Mouse (Mus musculus) mouse embryonic stem cell (cell line): ENCODE results near the gene Rab37.

Experiments
- in situ Hi-C, 2 experiments: fragments of 300-500 bp; cut with MboI; formaldehyde crosslinking; loops; 1 replicate in 1 of 2; 3 replicates in 1 of 2; pipeline ENCODE4 v1.14.3; 2019 to 2020; ENCODE audit warnings: low sequenced_read_pairs in 2 of 2, low pct_unique_long_range_greater_than_20kb in 1 of 2, mixed read lengths in 1 of 2; ENCODE audit not compliant: unreplicated experiment in 1 of 2

The Rab37 gene

GRCm38 (mm10) chr11:115177559-115178195 lies 86.4 kb downstream of the Rab37 start:
- in situ Hi-C loops, result no loop called here

DNA sequence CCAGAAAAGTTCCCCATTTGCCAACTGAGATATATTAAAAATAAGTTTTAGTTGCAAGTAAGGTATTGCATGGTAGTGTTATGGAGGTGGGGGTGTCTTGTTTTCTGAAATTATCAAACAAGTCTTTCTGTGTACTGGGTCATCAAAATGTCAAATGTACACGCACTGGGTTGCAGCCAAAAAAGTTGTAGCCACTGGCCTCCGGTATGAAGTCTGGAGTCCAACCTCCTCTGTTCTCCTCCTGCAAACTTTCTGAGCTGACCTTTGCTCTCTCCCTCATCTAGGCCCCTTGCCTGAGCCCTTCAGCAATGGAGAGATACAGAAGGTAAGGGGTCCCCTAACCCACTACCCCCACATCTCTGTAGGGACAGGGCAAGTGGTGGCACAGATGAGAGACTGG lies 87.5 kb downstream of the Rab37 start:
- in situ Hi-C loops, result no loop called here

DNA sequence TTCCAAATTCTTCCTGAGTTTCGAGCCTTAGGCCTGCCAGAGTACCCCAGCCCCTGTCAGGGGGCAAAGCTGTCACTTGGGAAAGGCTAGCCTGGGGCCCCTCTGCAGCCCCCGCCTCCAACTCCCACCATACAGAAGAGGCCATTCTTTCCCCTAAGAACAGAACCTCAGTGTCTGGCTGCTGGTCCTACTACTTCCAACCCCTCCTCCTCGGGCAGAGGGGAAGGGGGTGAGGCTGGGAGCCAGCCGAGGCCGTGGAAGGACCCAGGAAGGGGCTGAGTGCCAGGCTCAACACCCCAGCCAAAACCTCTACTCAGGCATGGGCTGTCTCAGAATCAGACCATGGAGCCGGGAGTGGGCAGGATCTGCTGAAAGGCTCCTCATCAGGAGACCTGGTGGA lies 88.0 kb downstream of the Rab37 start:
- in situ Hi-C loops, result no loop called here

- in situ Hi-C loops, result no loop called here
These were observed 88.7 kb downstream of the Rab37 start for GRCm38 (mm10) chr11:115179881-115180280.

DNA sequence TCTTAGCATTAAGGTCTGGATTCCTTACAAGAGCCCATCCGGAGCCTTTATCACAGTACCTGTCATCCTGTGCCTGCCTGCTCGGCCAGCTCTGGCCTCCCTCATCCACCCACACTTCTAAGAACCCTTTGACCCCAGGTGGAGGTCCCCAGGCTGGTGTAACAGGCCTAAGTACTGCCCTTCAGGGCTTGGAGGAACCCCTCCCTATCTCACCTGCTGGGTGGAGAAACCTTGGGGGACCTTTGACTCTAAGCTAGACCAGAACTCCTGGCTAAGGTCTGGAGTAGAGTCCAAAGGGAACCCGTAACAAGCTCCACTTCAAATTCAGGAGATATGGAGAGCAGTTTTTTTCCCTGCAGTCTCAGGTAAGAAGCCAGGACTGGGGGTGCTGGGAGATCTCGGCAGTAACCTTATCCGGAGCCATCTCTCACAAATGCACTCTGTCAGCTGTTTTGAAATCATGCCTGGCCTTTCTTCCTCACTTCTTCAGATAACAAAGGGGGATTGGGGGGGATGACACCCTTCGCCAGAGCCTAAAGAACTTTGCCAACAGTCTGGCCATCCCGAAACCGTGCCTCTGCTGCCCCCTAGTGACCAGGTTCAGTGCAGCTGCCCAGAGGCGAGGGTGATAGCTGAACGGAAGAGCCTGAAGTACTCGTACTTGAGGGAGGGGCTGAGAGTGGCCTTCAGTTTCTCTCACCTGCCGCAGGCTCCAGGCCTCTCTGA lies 90.8 kb downstream of the Rab37 start:
- in situ Hi-C loops, result no loop called here

DNA sequence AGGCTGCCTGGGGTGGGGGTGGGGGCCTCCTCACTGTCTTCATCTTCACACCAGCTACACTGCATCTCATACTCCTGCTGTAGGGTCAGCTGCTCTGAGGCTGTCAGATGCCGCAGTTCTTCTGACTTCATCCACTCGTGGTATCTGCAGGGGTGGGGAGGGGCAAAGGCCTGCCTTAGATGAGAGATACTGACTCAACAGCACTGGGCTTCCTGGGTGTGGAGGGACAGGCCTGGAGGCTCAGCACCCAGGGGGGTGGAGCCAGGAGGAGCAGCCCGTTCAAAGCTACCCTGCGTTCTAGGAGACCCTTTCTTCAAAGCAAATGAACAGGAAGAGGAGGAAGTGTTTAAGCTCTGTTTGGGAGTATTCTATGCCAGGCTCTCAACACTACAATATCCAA lies 93.7 kb downstream of the Rab37 start:
- in situ Hi-C loops, result no loop called here

DNA sequence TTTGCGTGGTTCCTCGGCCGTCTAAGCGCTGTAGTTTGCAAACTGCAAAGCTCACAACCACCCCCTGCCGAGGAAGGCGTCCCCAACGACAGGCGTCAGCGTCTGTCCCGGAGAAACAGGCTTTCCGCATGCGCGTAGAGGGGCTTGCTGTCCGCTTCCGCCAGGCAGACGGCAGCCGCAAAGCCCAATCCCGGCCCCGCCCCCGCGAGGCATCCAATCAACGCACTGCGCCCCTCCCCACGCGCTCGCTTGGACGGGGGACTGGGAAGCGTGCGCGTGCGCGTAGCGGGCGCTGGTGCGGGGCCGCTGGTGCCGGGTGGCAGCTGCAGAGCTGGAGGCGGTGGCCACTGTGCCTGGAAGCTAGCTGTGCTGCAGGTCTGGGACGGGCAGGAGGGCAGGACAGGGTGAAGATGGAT lies 96.0 kb downstream of the Rab37 start, which contains the start of gene Tmem104:
Gene Tmem104, plus strand, starts transcription at position 264 of the 416 bp plus-strand sequence.
- in situ Hi-C loops, result no loop called here

- in situ Hi-C loops, result no loop called here
These were observed 96.5 kb downstream of the Rab37 start, which contains the start of gene Nat9 for GRCm38 (mm10) chr11:115187693-115188092. TSS of gene Nat9 (minus strand) at chr11:115187859.

- in situ Hi-C loops, result no loop called here
These were observed 97.5 kb downstream of the Rab37 start for GRCm38 (mm10) chr11:115188539-115189231.

DNA sequence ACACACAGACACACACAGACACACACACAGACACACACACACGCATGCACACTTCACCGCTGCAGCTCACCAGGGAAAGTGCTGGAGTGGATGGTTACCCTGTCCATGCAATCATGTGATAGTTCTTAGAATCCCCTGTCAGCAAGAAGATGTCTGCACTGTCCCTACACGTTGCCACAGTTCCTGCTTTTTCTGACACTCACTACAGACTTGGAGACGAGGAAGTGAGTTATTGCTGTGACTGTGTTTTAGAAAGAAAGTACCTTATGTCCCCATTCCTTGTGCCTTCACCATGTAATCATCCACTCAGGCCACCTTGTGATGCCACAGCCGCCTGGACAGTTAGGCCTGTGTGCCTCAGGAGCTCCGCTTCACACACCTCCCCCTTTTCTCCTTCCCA lies 98.1 kb downstream of the Rab37 start:
- in situ Hi-C loops, result no loop called here

DNA sequence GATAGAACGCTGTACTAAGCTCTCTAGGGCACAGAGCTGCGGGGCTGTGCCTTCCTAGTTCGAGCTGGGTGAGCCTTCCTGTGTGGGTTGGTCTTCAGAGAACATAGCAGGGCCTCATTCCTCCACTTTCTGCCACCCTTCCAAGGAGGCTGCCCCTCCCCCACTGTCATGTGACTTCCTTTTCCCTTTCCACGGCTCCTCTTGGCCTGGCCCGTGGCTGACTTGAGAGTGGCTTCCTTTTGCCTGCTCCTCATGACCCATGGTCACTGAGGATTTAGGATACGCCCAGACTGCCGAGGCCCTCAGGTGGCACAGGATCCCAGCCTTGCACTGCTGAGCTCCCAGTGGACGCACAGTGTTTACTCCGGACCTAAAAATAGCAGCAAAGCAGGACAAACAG lies 100.9 kb downstream of the Rab37 start:
- in situ Hi-C loops, result no loop called here

DNA sequence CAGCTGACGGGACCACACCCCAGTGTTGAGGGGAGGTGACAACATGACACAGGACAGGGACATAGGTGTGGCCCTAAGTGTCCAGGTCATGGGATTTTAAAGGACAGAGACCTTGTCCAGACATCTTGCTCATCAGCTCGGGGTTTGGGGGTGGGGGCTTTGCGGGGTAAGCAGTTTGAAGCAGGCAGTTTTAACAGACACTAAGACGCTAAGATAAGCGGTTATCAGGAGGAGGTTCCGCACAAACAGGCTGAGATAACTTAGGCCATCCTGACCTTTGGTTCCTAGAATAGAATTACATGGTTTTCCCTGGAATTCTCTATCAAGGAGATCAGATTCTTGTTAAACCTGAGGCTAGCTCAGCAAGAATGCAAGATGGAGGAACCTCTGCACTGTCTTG lies 103.5 kb downstream of the Rab37 start:
- in situ Hi-C loops, result no loop called here

DNA sequence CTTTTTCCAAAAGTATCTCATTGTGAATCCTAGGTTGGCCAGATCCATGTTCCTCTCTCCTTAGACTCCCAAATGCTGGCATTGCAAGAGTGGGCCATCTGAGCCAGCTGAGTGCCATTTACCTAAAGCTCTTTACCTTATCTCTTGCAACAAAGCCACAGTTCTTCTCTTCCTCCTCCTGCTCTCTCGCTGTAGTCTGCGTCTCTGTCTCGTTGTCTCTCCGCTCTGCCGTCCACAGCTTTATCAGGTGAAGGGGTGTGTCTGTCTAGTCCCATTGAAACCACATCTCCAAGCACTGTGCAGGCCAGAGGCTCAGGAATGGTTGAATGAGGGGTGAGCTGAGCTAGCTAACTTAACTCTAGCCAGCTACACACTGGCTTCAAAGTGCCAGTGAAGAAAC lies 104.7 kb downstream of the Rab37 start:
- in situ Hi-C loops, result no loop called here

GRCm38 (mm10) chr11:115197558-115197957 lies 106.3 kb downstream of the Rab37 start:
- in situ Hi-C loops, result no loop called here

- in situ Hi-C loops, result no loop called here
These were observed 107.7 kb downstream of the Rab37 start for GRCm38 (mm10) chr11:115198932-115199384.

- in situ Hi-C loops, result loop anchor here in 1 of 2 experiments (5.0 kb wide), 1 partner anchor 72 kb away; no protein-coding TSS in a partner anchor
These were observed 109.3 kb downstream of the Rab37 start for GRCm38 (mm10) chr11:115200520-115200919.

DNA sequence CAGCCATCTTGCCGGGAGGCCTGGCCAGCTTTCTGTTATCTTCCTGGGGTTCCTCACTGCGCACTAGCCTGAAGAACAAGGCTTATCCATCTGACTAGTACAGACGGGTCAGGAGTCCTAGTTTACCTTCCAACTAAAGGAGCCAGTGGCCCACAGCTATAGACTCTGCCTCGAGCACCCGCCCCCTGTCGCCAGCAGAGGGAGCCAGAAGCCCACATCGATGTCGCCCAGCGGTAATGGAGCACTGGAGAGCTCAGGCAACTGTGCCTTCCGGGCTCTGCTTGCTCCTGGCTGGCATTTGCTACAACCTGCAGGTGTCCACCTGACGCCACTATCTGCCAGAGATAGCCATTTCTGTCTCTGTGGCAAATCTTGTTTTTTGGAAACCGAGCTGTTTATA lies 111.1 kb downstream of the Rab37 start:
- in situ Hi-C loops, result loop anchor here in 1 of 2 experiments (5.0 kb wide), 1 partner anchor 70 kb away; no protein-coding TSS in a partner anchor

DNA sequence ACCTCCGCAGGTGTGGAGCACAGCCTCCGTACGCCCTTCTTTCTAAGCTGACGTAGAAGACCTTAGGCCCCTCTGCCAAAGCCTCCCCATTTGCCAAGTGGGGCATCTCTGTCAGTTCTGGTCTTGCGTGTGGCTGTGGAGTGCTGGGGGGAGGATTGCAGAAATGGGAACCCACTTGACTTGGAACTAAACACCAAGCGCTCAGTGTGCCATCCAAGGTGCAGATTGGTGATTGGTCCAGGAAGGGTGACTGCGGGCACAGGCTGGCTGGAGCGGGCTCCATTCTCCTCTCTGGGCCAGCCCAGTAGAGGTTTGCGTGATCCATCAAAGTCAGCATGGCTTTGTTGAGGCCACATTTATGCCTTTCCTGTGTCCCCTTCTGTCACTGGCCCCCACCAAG lies 111.5 kb downstream of the Rab37 start:
- in situ Hi-C loops, result loop anchor here in 1 of 2 experiments (5.0 kb wide), 1 partner anchor 70 kb away; no protein-coding TSS in a partner anchor

GRCm38 (mm10) chr11:115208126-115208525 lies 116.9 kb downstream of the Rab37 start:
- in situ Hi-C loops, result loop anchor here in 1 of 2 experiments (5.0 kb wide), 1 partner anchor 54 kb away; no protein-coding TSS in a partner anchor
